Mouse (Mus musculus) liver, embryonic 12.5 days (tissue): ENCODE measurements around the gene Gsta1. TPM values are rescaled to one million over a fixed set of nuclear protein-coding genes. Genes with fewer than 3 reads are reported as not detected.
"Not testable (repeated sequence)": the region's sequence is repeated elsewhere in the genome, so short reads cannot be mapped to it uniquely, and the experiment has no call there.

Source experiments
- ATAC-seq: fragments of 200-750 bp; cut with Nextera tagmentation; 2 replicates; pipeline ENCODE4 v1.8.0; 2017; ENCODE audit warnings: moderate number of reproducible peaks, mild to moderate bottlenecking, moderate library complexity
- H3K27ac ChIP-seq: fragments of 300-500 bp; sonication (generic); 2 replicates; pipeline ENCODE4 v1.5.1; 2016; ENCODE audit warnings: mild to moderate bottlenecking
- H3K27me3 ChIP-seq: fragments of 300-500 bp; sonication (generic); replicated peaks from 2 replicates; pipeline ENCODE4 v1.6.1; 2016; ENCODE audit warnings: mild to moderate bottlenecking, moderate library complexity
- H3K36me3 ChIP-seq: fragments of 300-500 bp; sonication (generic); 2 replicates; pipeline ENCODE4 v1.6.1; 2016; ENCODE audit warnings: mild to moderate bottlenecking, moderate library complexity
- H3K4me1 ChIP-seq: fragments of 300-500 bp; sonication (generic); 2 replicates; pipeline ENCODE4 v1.6.1; 2016
- H3K4me2 ChIP-seq: fragments of 300-500 bp; sonication (generic); 2 replicates; pipeline ENCODE4 v1.6.1; 2016; ENCODE audit warnings: mild to moderate bottlenecking, moderate library complexity
- H3K4me3 ChIP-seq: fragments of 300-500 bp; sonication (generic); 2 replicates; pipeline ENCODE4 v1.5.1; 2016; ENCODE audit warnings: mild to moderate bottlenecking, moderate library complexity
- H3K9ac ChIP-seq: fragments of 300-500 bp; sonication (generic); 2 replicates; pipeline ENCODE4 v1.6.1; 2016; ENCODE audit warnings: mild to moderate bottlenecking, moderate library complexity
- H3K9me3 ChIP-seq: fragments of 300-500 bp; sonication (generic); replicated peaks from 2 replicates; pipeline ENCODE4 v1.6.1; 2016; ENCODE audit warnings: mild to moderate bottlenecking, moderate library complexity
- WGBS: fragments of 180-500 bp; shearing (Covaris S2); methylation state at CpG from one replicate; pipeline ENCODE4 v1.1.7; 2016; ENCODE audit not compliant: insufficient replicate concordance; 5-methylcytosine and 5-hydroxymethylcytosine counted together
- polyA plus RNA-seq: library from polyadenylated mRNA; unstranded; fragments of >200 nt; fragmentation: Nextera tagmentation; extraction: Ambion mirVana; gene quantifications from 2 replicates; pipeline ENCODE4 v1.2.1, GENCODE M21; 2016

Gsta1 gene
- polyA plus RNA-seq, 1 experiment from 2014 or later: not detected

DNA sequence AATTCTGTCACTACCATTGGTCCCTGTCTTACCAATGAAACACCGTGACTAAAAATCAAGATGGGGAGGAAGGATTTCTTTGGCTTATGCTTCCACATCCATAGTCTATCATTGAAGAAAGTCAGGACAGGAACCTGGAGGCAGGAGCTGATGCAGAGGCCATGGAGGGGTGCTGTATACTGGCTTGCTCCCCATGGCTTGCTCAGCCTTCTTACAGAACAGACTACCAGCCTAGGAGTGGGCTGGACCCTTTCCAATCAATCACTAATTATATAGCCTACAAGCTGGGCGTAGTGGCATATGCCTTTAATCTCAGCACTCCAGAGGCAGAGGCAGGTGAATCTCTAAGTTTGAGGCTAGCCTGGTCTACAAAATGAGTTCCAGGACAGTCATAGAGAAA is 19.6 kb upstream of the Gsta1 start:
- Histone ChIP-seq H3K9me3 (no peaks in the 10 kb centered on the region), H3K4me2 (no peak overlapping the region), H3K4me3 (no peak overlapping the region), H3K9ac (no peak overlapping the region), H3K27me3 (no peaks in the 10 kb centered on the region), H3K4me1 (peaks cover 10% of the 10 kb centered on the region; the same call in 1 of the 2 replicates), H3K27ac (no peak overlapping the region), H3K36me3 (no peaks in the 10 kb centered on the region)
- no peak for ATAC-seq
- WGBS: 81% methylated on average over 2 of the region's 2 CpGs

DNA sequence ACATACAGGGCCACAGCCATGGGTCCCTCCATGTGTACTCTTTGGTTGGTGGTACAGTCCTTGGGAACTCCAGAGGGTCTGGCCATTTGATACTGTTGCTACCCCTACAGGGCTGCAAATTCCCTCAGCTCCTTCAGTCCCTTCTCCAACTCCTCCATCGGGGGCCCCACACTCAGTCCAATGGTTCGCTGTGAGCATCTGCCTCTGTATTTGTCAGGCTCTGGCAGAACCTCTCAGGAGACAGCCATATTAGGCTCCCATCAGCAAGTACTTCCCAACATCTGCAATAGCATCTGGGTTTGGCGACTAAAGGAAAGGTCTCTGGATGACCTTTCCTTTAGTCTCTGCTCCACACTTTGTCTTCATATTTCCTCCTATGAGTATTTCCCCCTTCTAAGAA is 18.9 kb upstream of the Gsta1 start:
- Histone ChIP-seq H3K4me1 (peaks cover 10% of the 10 kb centered on the region; the same call in 1 of the 2 replicates), H3K27me3 (no peaks in the 10 kb centered on the region), H3K9ac (no peak overlapping the region), H3K36me3 (no peaks in the 10 kb centered on the region), H3K27ac (no peak overlapping the region), H3K4me3 (no peak overlapping the region), H3K4me2 (no peak overlapping the region), H3K9me3 (no peaks in the 10 kb centered on the region)
- 66% methylated on average over 3 of the region's 3 CpGs for WGBS
- ATAC-seq: no peak

DNA sequence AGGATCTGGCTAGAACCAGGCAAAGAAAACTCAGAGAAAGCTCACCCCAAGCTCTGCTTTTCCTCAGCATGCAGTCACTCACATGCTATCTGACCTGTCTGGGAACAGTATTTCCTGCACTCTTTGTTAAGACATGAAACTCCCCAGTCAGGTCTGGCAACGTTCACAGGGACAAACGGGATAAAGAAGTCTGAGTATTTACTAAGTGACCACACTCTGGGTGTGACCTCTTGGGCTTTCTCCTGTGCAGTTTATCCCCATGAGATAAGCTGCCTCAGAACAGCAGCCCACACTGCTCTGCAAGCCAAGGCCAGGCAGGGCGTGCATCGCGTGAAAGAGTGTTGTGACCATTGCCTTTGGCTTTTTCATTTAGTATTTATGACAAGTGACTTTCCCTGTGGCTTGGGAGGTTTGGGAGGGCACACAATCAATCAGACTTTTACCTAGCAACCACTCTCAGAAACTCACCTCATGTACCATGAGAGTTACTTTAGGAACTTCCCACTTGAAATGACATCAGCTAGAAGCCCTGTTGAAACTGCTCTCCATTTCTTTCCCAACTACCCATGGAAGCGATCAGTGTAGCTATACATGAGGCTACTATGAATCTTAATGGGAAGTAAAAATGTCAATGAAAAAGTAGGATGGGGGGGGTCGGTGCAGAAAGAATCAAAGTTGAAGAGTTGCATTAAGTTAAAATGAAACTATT is 18.0 kb upstream of the Gsta1 start:
- Histone ChIP-seq H3K9me3 (no peaks in the 10 kb centered on the region), H3K27ac (no peak overlapping the region), H3K4me3 (no peak overlapping the region), H3K4me2 (no peak overlapping the region), H3K27me3 (no peaks in the 10 kb centered on the region), H3K4me1 (peaks cover 14% of the 10 kb centered on the region; the same call in 1 of the 2 replicates), H3K9ac (no peak overlapping the region), H3K36me3 (no peaks in the 10 kb centered on the region)
- no peak for ATAC-seq
- 40% methylated on average over 7 of the region's 7 CpGs for WGBS

DNA sequence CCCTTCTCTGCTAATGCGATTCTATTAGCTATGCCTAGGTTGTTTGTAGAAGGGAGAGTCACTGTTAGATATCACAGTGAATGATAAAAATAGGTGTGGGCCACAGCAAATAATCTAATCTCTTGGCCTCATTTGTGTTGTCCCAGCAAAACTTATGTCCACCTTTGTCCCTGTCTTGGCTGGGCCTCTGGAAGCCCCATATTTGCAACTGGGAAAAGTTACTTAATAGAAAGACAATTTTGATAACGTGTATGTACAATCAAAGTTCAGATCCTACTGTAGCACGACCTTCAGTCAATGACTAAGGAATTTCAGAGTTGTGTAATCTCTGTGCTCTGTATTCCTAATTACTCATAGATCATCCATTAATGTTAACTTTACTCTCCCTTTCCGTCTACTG is 13.4 kb upstream of the Gsta1 start:
- H3K27me3 ChIP-seq: no peaks in the 10 kb centered on the region
- ATAC-seq: no peak
- no peak overlapping the region for H3K9ac ChIP-seq
- peaks cover 12% of the 10 kb centered on the region; the same call in 1 of the 2 replicates for H3K4me1 ChIP-seq
- H3K4me2 ChIP-seq: no peak overlapping the region
- H3K27ac ChIP-seq: no peak overlapping the region
- no peak overlapping the region for H3K4me3 ChIP-seq
- 50% methylated on average over 4 of the region's 4 CpGs for WGBS
- no peaks in the 10 kb centered on the region for H3K9me3 ChIP-seq
- H3K36me3 ChIP-seq: no peaks in the 10 kb centered on the region

DNA sequence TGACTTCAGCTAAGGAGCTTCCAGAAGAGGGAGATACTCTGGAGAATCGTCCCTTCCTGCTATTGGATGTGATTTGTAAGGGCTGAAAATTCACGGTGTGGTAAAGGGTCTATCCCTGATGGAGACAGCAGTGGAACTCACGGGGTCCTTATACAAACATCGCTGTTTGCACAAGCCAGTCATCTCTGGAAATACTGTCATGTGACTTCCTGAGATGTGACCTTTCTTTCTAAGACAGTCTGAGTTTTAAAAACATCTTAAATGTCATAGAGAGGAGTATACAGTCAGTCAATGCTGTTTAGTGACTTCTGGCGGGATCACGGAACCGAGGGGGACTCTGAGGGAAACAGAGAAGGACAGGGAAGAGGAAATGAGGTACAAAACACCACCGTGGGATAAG is 7.8 kb upstream of the Gsta1 start:
- no peak overlapping the region for H3K9ac ChIP-seq
- H3K36me3 ChIP-seq: no peaks in the 10 kb centered on the region
- H3K27ac ChIP-seq: no peak overlapping the region
- no peaks in the 10 kb centered on the region for H3K9me3 ChIP-seq
- WGBS: 46% methylated on average over 8 of the region's 8 CpGs
- no peaks in the 10 kb centered on the region for H3K27me3 ChIP-seq
- H3K4me1 ChIP-seq: no peaks in the 10 kb centered on the region
- H3K4me3 ChIP-seq: no peak overlapping the region
- ATAC-seq: no peak
- H3K4me2 ChIP-seq: no peak overlapping the region

DNA sequence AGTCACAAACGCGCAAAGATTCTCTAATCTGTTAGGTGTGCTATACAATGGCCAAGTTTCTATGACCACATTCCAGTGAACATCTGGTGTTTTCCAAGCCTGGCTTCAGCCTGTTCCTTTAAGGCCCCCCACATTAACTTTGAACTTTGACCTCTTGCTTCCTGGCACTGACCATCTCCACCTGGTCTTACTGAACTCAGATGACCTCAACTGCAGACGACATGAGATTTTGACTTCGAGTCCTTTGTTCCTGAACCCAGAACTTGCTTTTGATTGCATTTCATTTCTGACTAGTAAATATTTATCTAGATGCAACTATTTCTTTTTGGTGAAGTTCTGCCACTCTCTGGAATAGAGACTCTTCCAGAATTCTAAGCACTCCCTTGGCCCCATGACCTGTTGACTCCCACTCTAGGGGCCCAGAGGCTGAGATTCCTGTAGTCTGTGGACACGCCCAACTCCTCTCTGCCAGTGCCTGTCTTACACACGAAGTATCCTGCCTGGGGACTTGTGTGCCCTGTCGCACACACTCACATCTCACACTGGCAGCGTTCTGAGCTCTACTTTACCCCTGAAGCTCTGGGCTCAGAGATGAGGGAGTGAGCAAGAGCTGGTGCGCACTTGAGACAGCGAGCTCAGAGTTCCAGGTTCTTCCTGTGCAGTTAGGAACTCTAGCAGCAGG is 7.1 kb upstream of the Gsta1 start:
- no peaks in the 10 kb centered on the region for H3K9me3 ChIP-seq
- H3K9ac ChIP-seq: no peak overlapping the region
- no peak overlapping the region for H3K4me2 ChIP-seq
- ATAC-seq: no peak
- no peaks in the 10 kb centered on the region for H3K27me3 ChIP-seq
- H3K4me1 ChIP-seq: no peaks in the 10 kb centered on the region
- 65% methylated on average over 10 of the region's 10 CpGs for WGBS
- H3K27ac ChIP-seq: no peak overlapping the region
- H3K4me3 ChIP-seq: no peak overlapping the region
- no peaks in the 10 kb centered on the region for H3K36me3 ChIP-seq

DNA sequence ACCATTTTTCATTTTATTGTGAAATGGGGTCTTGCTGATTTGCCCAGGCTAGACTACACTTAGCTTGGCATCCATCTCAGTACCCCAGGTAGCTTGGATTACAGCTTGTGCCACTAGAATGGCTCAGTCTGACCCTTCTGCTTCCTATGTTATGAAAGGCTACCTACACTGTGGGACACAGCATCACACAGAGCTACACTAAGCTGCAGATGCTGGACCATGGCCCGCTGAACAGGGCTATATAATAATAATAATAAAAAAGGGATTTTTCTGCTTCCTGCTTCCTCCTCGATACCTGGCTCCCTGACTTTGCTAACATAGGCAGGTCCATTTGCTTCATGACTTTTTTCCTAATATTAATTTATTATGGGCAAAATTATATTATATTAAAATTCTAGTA is 6.0 kb upstream of the Gsta1 start:
- H3K27me3 ChIP-seq: no peaks in the 10 kb centered on the region
- 75% methylated on average over 2 of the region's 2 CpGs for WGBS
- no peak overlapping the region for H3K4me2 ChIP-seq
- H3K9ac ChIP-seq: no peak overlapping the region
- H3K36me3 ChIP-seq: no peaks in the 10 kb centered on the region
- no peak for ATAC-seq
- H3K27ac ChIP-seq: no peak overlapping the region
- no peaks in the 10 kb centered on the region for H3K9me3 ChIP-seq
- H3K4me3 ChIP-seq: no peak overlapping the region
- no peaks in the 10 kb centered on the region for H3K4me1 ChIP-seq

DNA sequence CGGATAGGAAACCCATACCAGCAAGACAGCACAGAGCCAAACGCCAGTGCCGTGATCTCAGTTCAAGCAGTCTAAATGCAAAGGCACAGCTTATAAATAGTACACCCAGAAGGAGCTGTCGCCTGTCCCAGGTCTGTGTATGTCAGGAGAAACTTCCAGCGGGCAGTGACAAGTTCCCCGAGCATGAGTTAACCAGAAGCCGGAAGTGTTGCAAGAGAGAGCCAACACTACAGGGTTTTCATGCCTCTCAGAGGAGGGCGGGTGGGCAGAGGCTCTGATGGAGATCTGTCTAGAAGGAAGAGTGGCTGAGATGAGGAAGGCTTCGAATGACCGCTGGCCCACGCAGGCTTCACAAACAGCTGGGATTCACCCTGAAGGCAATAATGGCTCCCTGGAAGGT is 5.2 kb upstream of the Gsta1 start:
- Histone ChIP-seq H3K36me3 (no peaks in the 10 kb centered on the region), H3K4me2 (no peak overlapping the region), H3K4me3 (no peak overlapping the region), H3K9ac (no peak overlapping the region), H3K27ac (no peak overlapping the region), H3K4me1 (no peaks in the 10 kb centered on the region), H3K27me3 (no peaks in the 10 kb centered on the region), H3K9me3 (no peaks in the 10 kb centered on the region)
- no peak for ATAC-seq
- 52% methylated on average over 11 of the region's 11 CpGs for WGBS

DNA sequence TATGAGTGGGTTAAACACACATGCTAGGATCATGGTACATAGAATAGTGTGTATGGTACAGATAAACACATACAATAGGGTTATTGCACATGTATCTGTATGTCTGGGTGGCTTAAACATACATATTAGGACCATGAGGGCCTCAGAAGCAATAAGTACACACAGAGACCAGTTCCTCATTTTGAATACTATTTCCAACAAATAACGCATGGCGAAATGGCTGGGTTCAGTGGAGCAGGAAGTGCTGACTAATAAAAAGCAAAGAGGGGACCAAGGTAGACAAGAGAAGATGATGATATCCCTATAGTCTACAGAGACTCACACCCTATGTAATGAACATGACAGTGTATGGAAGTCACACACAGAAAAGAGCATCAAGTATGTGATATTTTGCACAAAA is 2.3 kb upstream of the Gsta1 start:
- H3K4me3 ChIP-seq: no peak overlapping the region
- H3K4me1 ChIP-seq: no peaks in the 10 kb centered on the region
- no peaks in the 10 kb centered on the region for H3K9me3 ChIP-seq
- H3K27ac ChIP-seq: no peak overlapping the region
- no peak for ATAC-seq
- H3K36me3 ChIP-seq: no peaks in the 10 kb centered on the region
- WGBS: 55% methylated on average over 2 of the region's 2 CpGs
- no peak overlapping the region for H3K4me2 ChIP-seq
- no peak overlapping the region for H3K9ac ChIP-seq
- H3K27me3 ChIP-seq: no peaks in the 10 kb centered on the region

DNA sequence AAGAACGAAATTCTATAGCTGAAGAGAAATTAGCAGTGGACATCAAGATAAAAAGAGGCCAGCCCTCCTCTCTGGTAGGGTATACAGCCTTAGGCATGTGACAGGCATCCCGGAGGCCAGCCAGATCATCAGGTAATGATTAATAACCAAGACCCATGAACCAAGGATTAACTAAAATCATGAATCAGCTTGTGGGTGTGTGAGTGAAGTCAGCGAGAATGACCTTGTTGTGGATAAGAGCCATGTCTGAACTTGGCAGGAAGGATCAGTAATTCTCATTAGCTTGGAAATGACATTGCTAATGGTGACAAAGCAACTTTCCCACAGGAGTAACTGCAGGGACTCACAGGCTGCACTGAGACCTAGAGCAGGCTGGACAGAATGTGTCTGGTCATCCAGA is 798 bp upstream of the Gsta1 start:
- H3K9me3 ChIP-seq, ATAC-seq, H3K36me3 ChIP-seq, H3K4me3 ChIP-seq, H3K4me1 ChIP-seq, H3K4me2 ChIP-seq, H3K27me3 ChIP-seq, H3K27ac ChIP-seq, H3K9ac ChIP-seq: not testable (repeated sequence)
- 46% methylated on average over 3 of the region's 3 CpGs for WGBS

DNA sequence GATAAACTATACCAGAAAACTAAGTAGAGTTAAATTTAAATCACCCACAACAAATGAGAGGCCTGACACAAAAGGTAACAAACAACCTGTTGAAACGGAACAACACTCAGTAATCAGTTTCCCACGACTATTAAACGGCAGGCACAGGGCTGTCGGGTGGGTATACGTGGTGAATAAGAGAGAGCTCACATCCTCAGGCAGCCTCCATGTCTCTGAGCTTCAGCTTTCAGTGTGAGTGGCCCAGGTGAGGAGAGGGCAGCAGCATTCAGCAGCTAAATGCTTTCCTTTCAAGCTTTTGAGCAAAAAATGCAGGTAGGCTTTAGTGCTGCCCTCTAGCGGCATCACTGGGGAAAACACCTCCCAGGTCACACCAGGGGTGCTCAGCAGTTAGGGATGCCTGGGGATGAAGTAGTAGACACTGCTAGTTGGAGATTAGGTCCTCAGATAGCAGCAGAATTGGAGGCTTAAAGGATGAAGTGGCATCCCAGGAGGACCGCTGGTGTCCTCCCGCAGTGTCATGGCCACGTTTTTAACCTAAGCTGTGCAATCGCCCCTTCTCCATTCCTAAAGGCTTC is 2.8 kb downstream of the Gsta1 start:
- ATAC-seq, H3K36me3 ChIP-seq, H3K4me2 ChIP-seq, H3K9ac ChIP-seq, H3K9me3 ChIP-seq, H3K27ac ChIP-seq, H3K4me3 ChIP-seq, H3K4me1 ChIP-seq, H3K27me3 ChIP-seq: not testable (repeated sequence)
- no CpG with 5 or more reads among the region's 10 CpGs for WGBS

DNA sequence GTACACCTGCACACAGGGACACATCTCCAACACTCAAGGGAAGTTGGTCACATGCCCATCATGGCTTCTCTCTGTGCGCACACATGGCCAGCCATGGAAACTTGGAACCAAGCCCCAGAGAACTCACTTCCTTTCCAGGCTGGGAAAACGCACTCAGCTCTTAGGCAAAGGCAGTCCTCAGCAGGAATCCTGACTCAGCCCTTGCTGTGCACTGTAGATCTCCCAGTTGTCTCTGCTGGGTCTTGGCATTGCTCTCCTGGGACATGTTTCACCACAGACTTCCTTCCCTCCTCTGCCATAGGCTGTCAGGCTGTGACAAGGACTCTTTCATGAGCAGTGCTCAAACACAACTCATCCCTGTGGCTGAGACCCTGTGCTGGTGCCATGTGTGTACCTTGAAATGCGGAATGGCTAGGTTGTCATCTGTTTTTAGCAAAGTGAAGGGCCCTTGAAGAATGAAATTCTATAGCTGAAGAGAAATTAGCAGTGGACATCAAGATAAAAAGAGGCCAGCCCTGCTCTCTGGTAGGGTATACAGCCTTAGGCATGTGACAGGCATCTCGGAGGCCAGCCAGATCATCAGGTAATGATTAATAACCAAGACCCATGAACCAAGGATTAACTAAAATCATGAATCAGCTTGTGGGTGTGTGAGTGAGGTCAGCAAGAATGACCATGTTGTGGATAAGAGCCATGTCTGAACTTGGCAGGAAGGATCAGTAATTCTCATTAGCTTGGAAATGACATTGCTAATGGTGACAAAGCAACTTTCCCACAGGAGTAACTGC is 25.4 kb downstream of the Gsta1 start:
- not testable (repeated sequence) for H3K9ac ChIP-seq, H3K27ac ChIP-seq, H3K27me3 ChIP-seq, H3K4me1 ChIP-seq, H3K4me3 ChIP-seq, H3K4me2 ChIP-seq, H3K9me3 ChIP-seq, ATAC-seq, H3K36me3 ChIP-seq
- WGBS: 57% methylated on average over 4 of the region's 4 CpGs
